Mouse (Mus musculus) olfactory bulb, adult 2 months (tissue): ENCODE data around the gene Olfr859.

Source experiments
- CTCF ChIP-seq: fragments of 200-500 bp; IDR thresholded peaks from 2 replicates; pipeline ENCODE4 v1.5.1; 2012; ENCODE audit warnings: low read depth, mild to moderate bottlenecking, low read length, moderate library complexity; ENCODE audit not compliant: insufficient read depth
- POLR2A ChIP-seq: fragments of 200-500 bp; IDR thresholded peaks from 2 replicates; pipeline ENCODE4 v1.6.1; 2012; ENCODE audit warnings: mild to moderate bottlenecking, low read depth, low read length, moderate library complexity; ENCODE audit not compliant: insufficient read depth

DNA sequence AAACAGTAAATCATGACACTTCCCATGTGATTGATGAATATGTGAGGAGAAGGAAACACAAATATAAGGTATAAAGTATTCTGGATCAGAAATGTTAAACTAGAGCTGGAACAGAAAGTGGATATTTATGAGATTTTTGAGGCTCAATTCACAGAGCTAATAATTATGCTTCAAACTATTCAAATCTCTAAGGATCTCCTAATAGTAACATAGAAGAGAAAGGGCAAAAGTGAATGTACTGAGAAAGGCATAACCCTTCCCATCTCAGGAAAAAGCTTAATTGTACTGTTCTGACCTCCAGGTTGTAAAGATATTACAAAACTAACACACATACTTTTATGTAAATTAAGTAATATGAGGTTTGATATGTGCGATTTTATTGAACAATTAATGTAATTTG is 44.9 kb downstream of the Olfr859 start, which contains the start of gene Olfr860:
- no peak for TF ChIP-seq POLR2A
- no peak for TF ChIP-seq CTCF
